Mouse (Mus musculus): ENCODE measurements around the gene Tmem198.

Tmem198 gene

DNA sequence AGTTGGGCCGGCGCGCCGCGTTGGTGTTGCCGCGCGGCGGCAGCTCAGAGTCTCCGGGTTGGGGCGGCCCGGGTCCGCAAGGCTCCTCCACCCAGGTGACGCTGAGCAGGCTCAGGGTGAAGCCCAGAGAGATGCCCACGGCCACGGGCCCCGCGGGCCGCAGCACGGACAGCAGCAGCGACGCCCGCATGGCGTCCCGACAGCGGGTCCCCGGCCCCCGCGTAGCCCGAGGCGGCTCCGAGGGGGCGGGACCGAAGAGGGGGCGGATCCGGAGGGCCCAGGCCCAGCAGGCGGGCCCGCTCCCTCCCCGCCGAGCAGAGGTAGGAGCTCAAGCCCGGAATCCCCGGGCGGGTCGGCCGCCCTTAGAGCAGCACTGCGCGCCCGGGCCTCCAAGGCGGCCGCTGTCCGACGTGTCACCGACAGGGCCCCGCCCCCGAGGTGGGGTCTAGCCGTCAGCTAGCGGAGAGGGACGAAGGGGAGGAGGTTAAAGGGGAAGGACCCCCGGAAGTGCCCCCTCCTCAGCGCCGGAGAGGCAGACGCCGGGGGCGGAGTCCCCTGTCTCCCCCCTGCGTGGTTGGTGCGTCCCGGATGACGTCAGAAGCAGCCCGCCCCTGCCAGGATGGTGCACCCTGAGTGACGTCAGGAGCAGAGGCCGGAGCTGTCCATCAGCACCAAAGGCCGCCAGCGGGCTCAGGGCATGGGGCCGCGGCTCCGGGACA, at the start of gene Tmem198, which contains the start of gene Chpf:
Gene Tmem198, plus strand, starts transcription at position 617 of the 719 bp plus-strand sequence.
Gene Chpf, minus strand, starts transcription at position 392 of the 719 bp plus-strand sequence.
- in situ Hi-C loops (cut with MboI): loop anchor here (5.0 kb wide), 1 partner anchor 113 kb away; no protein-coding TSS in a partner anchor

GRCm38 (mm10) chr1:75435475-75436328, 43.6 kb upstream of the Tmem198 start, which contains the start of gene Gmppa:
Gene Gmppa (plus strand): TSS chr1:75435930.
- in situ Hi-C loops (cut with MboI): no loop called here

- in situ Hi-C loops (cut with MboI): no loop called here
Measured at GRCm38 (mm10) chr1:75438782-75439181, 40.5 kb upstream of the Tmem198 start.

- in situ Hi-C loops (cut with MboI): no loop called here
Measured at GRCm38 (mm10) chr1:75440661-75441060, 38.7 kb upstream of the Tmem198 start.

GRCm38 (mm10) chr1:75441471-75441996, 37.8 kb upstream of the Tmem198 start:
- in situ Hi-C loops (cut with MboI): no loop called here

DNA sequence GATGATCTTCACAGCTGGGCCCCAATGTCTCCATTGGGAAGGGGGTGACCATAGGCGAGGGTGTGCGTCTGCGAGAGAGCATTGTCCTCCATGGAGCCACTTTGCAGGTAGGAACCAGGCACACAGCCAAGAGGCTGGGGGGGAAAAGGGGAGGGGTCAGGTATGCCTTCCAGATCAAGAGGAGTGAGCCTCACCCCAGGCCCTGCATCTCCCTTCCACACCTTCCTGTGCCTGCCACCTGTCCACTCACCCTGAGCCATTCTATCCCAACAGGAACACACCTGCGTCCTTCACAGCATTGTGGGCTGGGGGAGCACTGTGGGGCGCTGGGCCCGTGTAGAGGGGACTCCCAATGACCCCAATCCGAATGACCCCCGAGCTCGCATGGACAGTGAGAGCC, 37.2 kb upstream of the Tmem198 start:
- in situ Hi-C loops (cut with MboI): no loop called here

DNA sequence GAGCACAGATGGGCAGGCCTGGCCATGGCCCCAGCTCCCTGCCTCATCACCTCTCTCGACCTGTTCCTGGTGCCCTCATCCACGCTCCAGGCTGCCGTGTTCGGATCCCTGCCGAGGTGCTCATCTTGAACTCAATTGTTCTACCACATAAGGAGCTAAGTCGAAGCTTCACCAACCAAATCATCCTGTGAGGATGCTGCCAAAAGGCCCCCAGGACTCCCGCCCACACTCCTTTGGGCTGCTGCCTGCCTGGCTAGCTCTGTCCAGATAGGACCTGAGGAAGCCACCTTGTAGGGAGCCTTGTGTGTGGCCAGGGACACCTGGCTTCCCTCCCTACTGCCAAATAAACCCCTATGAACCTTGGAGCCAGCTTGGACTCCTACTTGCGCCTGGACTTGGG, 36.5 kb upstream of the Tmem198 start:
- in situ Hi-C loops (cut with MboI): no loop called here

DNA sequence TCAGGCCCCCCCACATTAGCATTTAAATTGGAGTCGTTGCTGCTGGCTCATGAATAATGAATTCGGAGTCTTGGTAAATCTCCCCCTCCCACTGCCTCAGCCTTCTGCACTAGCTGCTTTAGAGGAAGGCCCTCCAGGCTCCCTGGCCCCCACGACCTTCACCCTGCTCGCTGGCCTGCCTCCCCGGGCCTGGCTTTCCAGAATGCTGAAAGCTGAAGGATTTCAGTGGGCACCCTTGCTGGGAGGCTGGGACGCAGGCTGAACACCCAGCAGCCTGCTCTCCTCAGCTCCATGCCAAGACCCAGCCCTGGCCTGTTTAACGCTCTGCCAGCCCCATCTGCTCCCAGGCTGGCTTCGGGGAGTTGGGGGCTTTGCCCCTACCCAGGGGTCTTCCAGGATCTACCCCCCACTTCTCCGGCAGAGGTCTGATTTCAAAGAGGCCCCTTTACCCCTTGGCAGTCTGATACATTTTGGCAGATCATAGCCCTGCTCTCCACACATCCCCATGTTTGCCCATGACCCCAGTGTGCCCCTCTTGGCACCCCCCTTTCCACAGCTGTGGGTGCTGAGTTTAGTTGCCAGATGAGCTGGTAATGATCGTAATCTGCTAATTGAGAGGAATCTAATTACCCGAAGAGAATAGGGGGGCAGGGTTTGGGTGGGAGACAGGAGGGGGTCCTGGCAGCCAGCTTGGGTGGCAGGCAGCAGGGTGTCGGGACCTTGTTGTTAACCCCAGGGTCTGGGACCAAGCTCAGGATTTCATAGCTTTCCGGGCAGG, 35.9 kb upstream of the Tmem198 start:
- in situ Hi-C loops (cut with MboI): no loop called here

GRCm38 (mm10) chr1:75444208-75444607, 35.1 kb upstream of the Tmem198 start:
- in situ Hi-C loops (cut with MboI): no loop called here

GRCm38 (mm10) chr1:75445141-75445701, 34.1 kb upstream of the Tmem198 start:
- in situ Hi-C loops (cut with MboI): no loop called here

DNA sequence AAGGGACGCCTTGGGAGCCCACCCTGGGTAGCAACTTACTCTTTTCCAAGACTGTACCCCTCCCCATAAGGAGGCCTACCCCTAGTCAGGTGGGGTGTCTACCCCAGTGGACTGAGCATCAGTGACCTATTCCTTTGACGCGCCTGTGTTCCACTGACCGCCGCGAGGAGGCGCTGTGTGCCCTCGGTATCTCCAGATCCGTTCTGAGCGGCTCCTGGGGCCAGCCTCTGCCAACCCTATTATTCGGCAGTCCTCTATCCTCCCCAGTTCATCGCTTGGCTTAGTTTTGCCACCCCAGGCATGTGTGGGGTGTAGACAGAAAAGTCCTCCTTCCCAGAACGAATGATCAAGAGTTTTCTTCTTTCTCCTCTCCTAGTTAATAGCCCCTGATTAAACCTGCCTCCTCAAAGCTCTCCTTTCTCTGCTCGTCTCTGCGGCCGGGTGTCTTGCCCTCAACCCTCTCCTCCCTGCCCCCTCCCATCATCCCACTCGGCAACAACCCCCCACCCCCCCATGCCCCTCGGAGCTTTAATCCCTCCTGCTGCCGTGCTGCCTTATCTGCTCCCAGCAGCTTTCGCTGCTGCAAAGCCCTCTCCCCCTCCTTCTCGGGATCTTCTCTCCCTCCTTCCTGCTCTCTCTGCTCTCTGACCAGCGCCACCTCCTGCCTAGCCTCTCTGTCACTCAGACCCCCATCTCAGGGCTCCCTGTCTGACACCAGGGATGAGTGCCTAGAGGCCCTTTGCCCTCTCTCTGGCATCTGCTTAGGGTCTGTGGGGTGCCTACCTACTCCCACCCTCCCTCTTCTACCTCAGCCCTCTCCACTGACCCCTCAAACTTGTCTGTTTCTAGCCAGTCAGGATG, 33.4 kb upstream of the Tmem198 start:
- in situ Hi-C loops (cut with MboI): no loop called here

GRCm38 (mm10) chr1:75446656-75447055, 32.7 kb upstream of the Tmem198 start:
- in situ Hi-C loops (cut with MboI): no loop called here

- in situ Hi-C loops (cut with MboI): no loop called here
Measured at GRCm38 (mm10) chr1:75447265-75448051, 31.9 kb upstream of the Tmem198 start.

DNA sequence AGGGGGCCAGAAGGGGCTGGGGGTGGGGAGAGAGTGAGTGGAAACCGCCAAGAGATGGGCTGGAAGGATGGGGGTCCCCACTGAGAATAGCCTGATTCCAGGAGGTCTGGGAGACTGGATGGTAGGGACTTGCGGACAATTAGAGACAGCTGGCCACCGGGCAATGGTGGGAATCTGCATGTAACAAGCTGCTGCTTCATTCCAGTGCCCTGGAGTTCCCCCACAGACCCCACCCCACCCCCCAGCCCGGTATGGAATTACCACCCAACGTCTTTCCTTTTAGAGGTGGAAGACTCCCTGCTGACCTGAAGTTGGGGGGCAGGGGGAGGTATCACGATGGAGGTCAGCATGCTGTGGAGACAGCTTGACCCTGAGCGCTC, 31.3 kb upstream of the Tmem198 start:
- in situ Hi-C loops (cut with MboI): no loop called here

GRCm38 (mm10) chr1:75448937-75449336, 30.4 kb upstream of the Tmem198 start:
- in situ Hi-C loops (cut with MboI): no loop called here

DNA sequence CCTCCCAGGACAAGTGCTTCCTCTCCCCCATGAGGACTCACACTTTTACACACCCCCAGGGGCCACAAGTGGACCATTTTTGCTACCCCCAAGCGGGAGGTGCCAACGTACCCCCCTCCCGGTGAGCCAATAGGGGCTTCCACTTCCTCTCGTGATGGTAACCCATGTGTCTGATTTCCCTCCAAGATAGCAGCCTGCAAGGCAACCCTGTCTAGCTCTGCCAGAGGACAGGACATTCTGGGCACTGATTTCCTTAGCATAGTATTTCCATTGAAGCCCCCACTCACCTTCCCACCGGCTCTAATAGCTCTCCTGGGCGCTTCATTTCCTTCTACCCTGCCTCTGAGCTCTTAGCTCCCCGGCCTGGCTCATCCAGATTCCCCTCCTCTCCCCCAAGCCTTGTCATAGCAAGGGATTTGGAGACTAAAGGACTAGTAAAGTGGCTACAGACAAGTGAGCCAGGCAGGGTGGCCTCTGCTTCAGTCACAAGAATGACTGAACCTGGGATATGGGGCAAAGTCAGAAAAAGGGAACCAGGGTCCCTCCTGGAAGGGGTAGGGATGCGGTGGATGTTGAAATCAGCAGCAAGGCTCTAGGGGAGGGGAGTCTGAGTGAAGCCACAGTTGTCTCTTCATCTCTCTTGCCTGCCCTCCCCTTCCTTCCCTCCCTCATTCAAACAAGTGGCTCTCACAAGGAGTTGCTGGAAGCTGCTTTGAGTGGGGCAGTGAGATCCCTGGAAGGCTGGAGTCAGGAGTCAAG, 29.8 kb upstream of the Tmem198 start:
- in situ Hi-C loops (cut with MboI): no loop called here

DNA sequence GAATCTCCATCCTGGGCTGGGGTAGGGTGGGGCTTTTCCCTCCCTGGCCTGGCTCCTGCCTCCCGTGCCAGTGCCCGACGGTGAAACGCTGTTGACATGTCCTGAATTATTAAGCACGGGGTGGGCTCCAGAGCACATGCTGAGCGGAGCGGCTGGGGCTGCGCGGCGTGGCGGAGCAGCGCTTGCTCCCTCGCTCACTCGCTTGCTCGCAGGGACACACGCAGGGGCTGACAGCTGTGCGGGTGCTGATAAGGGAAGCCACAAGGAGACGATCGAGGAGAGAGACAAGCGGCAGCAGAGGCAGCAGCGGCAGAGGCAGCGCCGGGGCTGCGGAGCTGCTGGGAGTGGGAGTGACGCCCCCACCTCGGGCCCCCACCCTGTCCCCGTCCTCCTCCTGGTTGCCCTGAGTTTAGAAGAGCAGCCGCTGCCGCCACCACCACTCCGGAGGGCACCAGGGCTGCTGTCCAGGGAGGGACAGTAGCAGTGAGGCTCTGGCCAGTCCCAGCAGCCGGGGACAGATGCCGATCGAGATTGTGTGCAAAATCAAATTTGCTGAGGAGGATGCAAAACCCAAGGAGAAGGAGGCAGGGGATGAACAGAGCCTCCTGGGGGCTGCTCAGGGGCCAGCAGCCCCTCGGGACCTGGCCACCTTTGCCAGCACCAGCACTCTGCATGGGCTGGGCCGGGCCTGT, 28.9 kb upstream of the Tmem198 start, which contains the start of gene Asic4:
Gene Asic4, plus strand, starts transcription at position 123 of the 692 bp plus-strand sequence.
- in situ Hi-C loops (cut with MboI): no loop called here

DNA sequence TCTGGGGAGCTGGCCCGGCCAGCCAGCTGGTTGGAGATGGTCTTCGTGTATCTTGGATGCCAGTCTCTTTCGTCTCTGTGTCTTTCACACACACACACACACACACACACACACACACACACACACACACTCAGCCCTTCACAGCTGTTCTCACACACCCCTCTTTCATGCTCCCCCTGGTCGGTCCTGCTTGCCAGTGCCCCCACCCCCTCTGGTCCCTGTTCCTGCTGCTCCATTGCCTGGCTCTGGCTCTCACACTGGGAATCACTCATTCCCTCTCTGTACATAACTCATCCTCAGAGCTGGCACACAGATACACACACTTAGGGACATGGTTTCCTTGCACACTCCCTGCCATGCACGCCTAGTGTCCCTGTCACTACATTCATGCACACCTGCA, 27.4 kb upstream of the Tmem198 start:
- in situ Hi-C loops (cut with MboI): no loop called here

Measured in mature B cell (primary cell).